Mouse (Mus musculus) forebrain, postnatal 0 days (tissue): ENCODE measurements around the gene Nlk. TPM values are rescaled to one million over a fixed set of nuclear protein-coding genes. Genes with fewer than 3 reads are reported as not detected.

Experiments
- ATAC-seq: fragments of 200-750 bp; cut with Nextera tagmentation; 2 replicates; pipeline ENCODE4 v1.8.0; 2017; ENCODE audit warnings: mild to moderate bottlenecking, moderate library complexity
- DNase-seq: peaks from one replicate; pipeline ENCODE4 v3.0.0-alpha.2; 2015
- H3K27ac ChIP-seq: fragments of 300-500 bp; sonication (generic); 2 replicates; pipeline ENCODE4 v1.5.1; 2014; ENCODE audit warnings: low read depth, mild to moderate bottlenecking, antibody characterized with exemption, low read length, moderate library complexity, mixed read lengths
- H3K27me3 ChIP-seq: fragments of 300-500 bp; sonication (generic); 2 replicates; pipeline ENCODE4 v1.6.1; 2014; ENCODE audit warnings: mild to moderate bottlenecking, low read length, mixed read lengths; ENCODE audit not compliant: insufficient read depth
- H3K36me3 ChIP-seq: fragments of 300-500 bp; sonication (generic); 2 replicates; pipeline ENCODE4 v1.6.1; 2014; ENCODE audit warnings: mild to moderate bottlenecking, moderate library complexity; ENCODE audit not compliant: insufficient read depth
- H3K4me1 ChIP-seq: fragments of 300-500 bp; sonication (generic); 2 replicates; pipeline ENCODE4 v1.6.1; 2014; ENCODE audit warnings: antibody characterized with exemption; ENCODE audit not compliant: insufficient read depth
- H3K4me2 ChIP-seq: fragments of 300-500 bp; sonication (generic); 2 replicates; pipeline ENCODE4 v1.6.1; 2014; ENCODE audit warnings: low read depth, mild to moderate bottlenecking, moderate library complexity
- H3K4me3 ChIP-seq: fragments of 300-500 bp; sonication (generic); 2 replicates; pipeline ENCODE4 v1.5.1; 2014; ENCODE audit warnings: low read depth, low read length, mixed read lengths
- H3K9ac ChIP-seq: fragments of 300-500 bp; sonication (generic); 2 replicates; pipeline ENCODE4 v1.6.1; 2014; ENCODE audit warnings: mild to moderate bottlenecking
- H3K9me3 ChIP-seq: fragments of 300-500 bp; sonication (generic); 2 replicates; pipeline ENCODE4 v1.6.1; 2016; ENCODE audit warnings: low read length
- CTCF ChIP-seq: sonication (generic); IDR thresholded peaks from 2 replicates; pipeline ENCODE4 v1.5.1; 2016; ENCODE audit warnings: antibody characterized with exemption, control low read depth, low read depth
- WGBS: fragments of 180-500 bp; shearing (Covaris S2); extraction: QIAGEN DNeasy Blood & Tissue Kit; methylation state at CpG from one replicate; pipeline ENCODE4 v1.1.7; 2014; 5-methylcytosine and 5-hydroxymethylcytosine counted together
- polyA plus RNA-seq: library from polyadenylated mRNA; unstranded; fragments of >200 nt; fragmentation: Nextera tagmentation; extraction: Ambion mirVana; gene quantifications from 2 replicates; pipeline ENCODE4 v1.2.1, GENCODE M21; 2015
- total RNA-seq: library from RNA; depleted of rRNA; stranded (reverse); fragments of >200 nt; gene quantifications from 2 replicates; pipeline ENCODE4 v1.2.3, GENCODE M21; 2014

Gene Nlk
- total and polyA plus RNA-seq, 2 experiments from 2014 or later, result 27.8 to 43.1 TPM

DNA sequence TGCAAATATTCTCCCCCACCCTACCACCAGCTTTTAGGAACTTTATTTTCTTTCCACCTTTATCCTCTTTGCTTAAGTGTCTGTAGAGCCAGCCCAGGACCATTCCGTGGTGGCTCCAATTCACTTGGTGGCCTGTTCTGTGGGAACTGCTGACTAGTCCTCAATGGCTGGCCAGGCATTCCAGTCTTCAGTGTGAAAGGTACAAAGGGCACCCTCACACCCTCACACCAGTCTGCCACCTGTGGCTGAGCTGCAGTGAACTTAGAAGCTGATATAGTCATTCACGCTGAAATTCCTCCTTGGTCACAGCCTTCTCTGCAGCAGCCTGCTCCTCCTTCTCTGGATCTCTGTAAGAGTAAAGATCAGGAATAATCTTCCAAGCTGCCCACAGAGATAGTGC, 11.5 kb upstream of the Nlk start:
- Histone ChIP-seq H3K9me3 (no peaks in the 10 kb centered on the region), H3K4me3 (no peak overlapping the region), H3K27me3 (no peaks in the 10 kb centered on the region), H3K4me2 (no peak overlapping the region), H3K4me1 (no peaks in the 10 kb centered on the region), H3K27ac (no peak overlapping the region), H3K36me3 (no peaks in the 10 kb centered on the region), H3K9ac (no peak overlapping the region)
- no peak for TF ChIP-seq CTCF
- 89% methylated on average over 2 of the region's 2 CpGs for WGBS
- DNase-seq, result no peak
- ATAC-seq, result no peak

DNA sequence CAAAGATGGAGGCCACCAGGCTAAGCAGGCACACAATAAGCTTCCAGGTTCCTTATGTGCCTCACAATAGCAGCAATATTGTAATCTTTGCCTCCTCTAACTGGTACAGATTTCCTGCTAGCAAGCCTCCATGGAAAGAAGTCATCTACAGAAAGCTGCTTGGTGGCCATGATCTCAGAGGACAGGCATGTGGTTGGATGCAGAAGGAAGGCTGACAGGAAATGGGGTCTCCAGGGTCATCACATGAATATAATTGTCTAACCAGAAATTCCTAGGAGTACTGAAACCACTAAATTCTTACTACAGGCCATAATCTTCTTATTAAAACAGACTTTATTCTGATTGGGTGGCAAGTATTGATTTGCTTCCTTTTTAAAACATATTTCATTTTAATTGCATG, 8.9 kb upstream of the Nlk start:
- Histone ChIP-seq H3K9ac (no peak overlapping the region), H3K27ac (no peak overlapping the region), H3K4me1 (no peaks in the 10 kb centered on the region), H3K4me2 (no peak overlapping the region), H3K9me3 (no peaks in the 10 kb centered on the region), H3K27me3 (no peaks in the 10 kb centered on the region), H3K36me3 (no peaks in the 10 kb centered on the region), H3K4me3 (no peak overlapping the region)
- ATAC-seq (no peak), DNase-seq (no peak)
- TF ChIP-seq CTCF, result no peak

DNA sequence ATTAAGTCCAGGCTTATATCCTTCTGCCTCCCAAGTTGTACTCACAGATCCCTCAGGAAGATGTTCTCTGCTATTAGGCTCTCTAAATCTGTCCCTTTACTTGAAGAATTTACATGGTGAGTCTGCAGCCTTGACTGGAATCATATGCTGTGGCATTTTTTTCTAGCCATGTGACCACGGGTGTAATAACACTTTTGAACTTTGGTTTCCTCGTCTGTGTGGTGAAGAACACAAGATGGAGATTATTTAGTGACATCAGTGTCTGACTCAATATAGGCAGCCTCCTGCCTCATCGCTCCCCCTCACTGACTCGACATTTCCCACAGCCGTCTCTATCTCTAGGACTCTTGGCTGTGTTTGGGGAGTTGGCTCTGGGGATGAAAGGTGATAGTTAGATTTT, 5.9 kb upstream of the Nlk start:
- no peaks in the 10 kb centered on the region for H3K4me1 ChIP-seq
- WGBS, result 82% methylated on average over 5 of the region's 5 CpGs
- H3K4me2 ChIP-seq, result no peak overlapping the region
- ATAC-seq (no peak), DNase-seq (no peak)
- H3K4me3 ChIP-seq, result no peak overlapping the region
- no peak for TF ChIP-seq CTCF
- no peak overlapping the region for H3K9ac ChIP-seq
- no peak overlapping the region for H3K27ac ChIP-seq
- no peaks in the 10 kb centered on the region for H3K27me3 ChIP-seq
- no peaks in the 10 kb centered on the region for H3K9me3 ChIP-seq
- H3K36me3 ChIP-seq, result no peaks in the 10 kb centered on the region

DNA sequence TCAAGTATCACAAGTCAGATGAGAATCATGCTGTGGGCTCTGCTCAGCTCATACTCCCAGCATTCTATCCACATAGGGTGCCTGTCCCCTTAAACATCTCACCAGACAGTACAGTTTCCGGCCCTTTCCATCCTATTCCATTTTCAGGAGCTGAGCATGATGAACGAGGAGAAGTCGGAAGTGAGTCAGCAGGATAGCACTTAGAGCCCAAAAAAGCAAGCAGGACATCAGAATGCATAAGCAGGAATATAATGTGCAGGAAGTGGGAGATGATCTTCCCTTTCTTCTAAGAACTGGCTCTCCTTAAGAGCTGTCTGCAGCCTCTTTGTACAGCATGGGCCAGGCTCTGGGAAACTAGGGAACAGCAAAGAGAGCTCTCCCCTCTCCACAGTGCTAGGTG, 5.1 kb upstream of the Nlk start:
- Histone ChIP-seq H3K27ac (no peak overlapping the region), H3K27me3 (no peaks in the 10 kb centered on the region), H3K4me1 (no peaks in the 10 kb centered on the region), H3K9ac (no peak overlapping the region), H3K36me3 (no peaks in the 10 kb centered on the region), H3K9me3 (no peaks in the 10 kb centered on the region), H3K4me3 (no peak overlapping the region), H3K4me2 (no peak overlapping the region)
- ATAC-seq (no peak), DNase-seq (no peak)
- no peak for TF ChIP-seq CTCF
- WGBS, result 73% methylated on average over 3 of the region's 3 CpGs

DNA sequence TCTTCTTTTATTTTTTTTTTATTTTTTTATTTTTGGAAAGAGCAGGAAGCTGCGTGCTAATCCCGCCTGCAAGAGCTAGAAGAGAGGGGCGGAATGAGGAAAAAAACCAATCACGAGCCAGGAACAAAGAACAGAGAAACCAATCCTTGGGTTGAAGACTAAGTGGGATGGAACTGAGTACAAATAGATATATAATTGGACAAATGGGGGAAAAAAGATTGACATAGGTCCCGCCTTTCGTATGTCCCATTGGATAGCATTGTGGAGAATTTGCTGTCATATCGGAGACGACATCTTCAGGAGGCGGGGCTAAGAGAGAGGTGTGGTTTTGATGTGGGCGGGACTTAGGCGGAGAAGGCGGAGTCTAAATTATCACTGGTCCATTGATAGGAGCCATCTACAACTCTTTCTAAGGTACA, 589 bp upstream of the Nlk start:
- peak; percentile 95 for ATAC-seq
- H3K4me2 ChIP-seq, result 0 out of 2 replicates have a peak overlapping the region, but pooled peaks have one; percentile 1
- DNase-seq, result peak; percentile 95
- no peak for TF ChIP-seq CTCF
- no peaks in the 10 kb centered on the region for H3K27me3 ChIP-seq
- peak overlapping the region; percentile 69 for H3K4me3 ChIP-seq
- H3K9me3 ChIP-seq, result no peaks in the 10 kb centered on the region
- H3K36me3 ChIP-seq, result no peaks in the 10 kb centered on the region
- H3K9ac ChIP-seq, result peak overlapping the region; percentile 76; the same call in 1 of the 2 replicates
- peak overlapping the region; percentile 82 for H3K27ac ChIP-seq
- H3K4me1 ChIP-seq, result peaks cover 22% of the 10 kb centered on the region
- 0% methylated on average over 12 of the region's 12 CpGs for WGBS

DNA sequence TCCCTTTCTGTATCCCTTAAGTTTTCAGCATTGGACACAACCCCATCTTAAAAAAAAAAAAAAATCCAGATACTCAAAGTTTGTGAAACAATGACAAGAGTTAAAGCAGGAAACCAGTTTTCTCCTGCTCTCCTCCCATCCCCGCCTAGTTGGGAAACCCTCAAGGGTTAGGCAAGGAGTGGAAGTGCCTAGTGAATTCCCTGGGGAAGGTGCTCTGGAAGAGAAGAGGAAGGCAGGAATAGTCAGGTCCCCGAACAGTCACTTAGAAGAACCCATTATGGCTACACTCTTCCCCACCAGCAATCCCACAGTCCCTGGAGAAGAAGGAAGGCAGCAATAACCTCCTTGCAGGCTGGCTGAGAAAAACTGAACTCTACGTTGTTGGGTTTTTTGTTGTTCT, 2.9 kb downstream of the Nlk start:
- DNase-seq, result no peak
- peaks cover 22% of the 10 kb centered on the region for H3K4me1 ChIP-seq
- no peaks in the 10 kb centered on the region for H3K36me3 ChIP-seq
- no peak overlapping the region for H3K27ac ChIP-seq
- 61% methylated on average over 3 of the region's 3 CpGs for WGBS
- no peak for ATAC-seq
- TF ChIP-seq CTCF, result no peak
- H3K9me3 ChIP-seq, result no peaks in the 10 kb centered on the region
- no peak overlapping the region for H3K4me3 ChIP-seq
- no peaks in the 10 kb centered on the region for H3K27me3 ChIP-seq
- H3K4me2 ChIP-seq, result peak overlapping the region; percentile 42
- H3K9ac ChIP-seq, result 0 out of 2 replicates have a peak overlapping the region, but pooled peaks have one; percentile 37

DNA sequence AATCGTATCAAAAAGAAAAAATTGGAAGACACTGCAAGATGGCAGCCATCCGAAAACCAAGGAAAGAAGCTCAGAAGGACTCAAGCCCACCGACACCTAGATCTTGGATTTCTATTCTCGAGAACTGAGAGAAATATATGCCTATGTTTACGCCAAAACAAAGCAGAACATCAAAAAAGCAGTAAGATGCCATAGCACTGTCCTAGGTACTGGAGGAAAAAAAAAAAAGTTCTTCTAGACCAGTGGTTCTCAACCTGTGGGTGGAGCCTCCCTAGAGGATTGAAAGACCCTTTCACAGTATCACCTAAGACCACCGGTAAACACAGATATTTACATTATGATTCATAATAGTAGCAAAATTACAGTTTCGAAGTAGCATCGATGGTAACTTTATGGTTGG, 3.9 kb downstream of the Nlk start:
- Histone ChIP-seq H3K9me3 (no peaks in the 10 kb centered on the region), H3K9ac (no peak overlapping the region), H3K27ac (no peak overlapping the region), H3K36me3 (no peaks in the 10 kb centered on the region), H3K4me2 (no peak overlapping the region), H3K4me1 (peaks cover 22% of the 10 kb centered on the region), H3K4me3 (no peak overlapping the region), H3K27me3 (no peaks in the 10 kb centered on the region)
- 91% methylated on average over 8 of the region's 8 CpGs for WGBS
- no peak for TF ChIP-seq CTCF
- DNase-seq (no peak), ATAC-seq (no peak)

DNA sequence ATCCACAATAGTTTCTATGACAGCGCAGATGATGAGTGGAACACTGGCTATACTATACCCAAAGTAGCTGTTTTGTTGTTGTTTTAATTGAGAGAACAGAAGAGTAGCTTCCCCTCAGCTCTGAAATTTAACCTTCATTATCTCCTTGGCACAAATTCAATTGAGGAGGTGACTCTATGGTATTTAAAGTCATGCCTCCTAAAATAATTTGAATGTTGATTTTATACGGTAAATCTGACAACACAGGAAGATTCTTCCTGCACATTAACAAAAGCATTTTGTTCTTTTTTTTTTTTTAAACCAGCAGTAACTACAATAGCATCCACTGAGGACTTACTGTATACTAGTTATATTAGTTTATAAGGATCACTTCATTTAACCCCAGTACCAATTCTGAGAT, 6.0 kb downstream of the Nlk start:
- Histone ChIP-seq H3K4me2 (peak overlapping the region; percentile 3; the same call in 1 of the 2 replicates), H3K27me3 (no peaks in the 10 kb centered on the region), H3K4me3 (no peak overlapping the region), H3K4me1 (peaks cover 22% of the 10 kb centered on the region), H3K27ac (no peak overlapping the region), H3K36me3 (no peaks in the 10 kb centered on the region), H3K9ac (no peak overlapping the region), H3K9me3 (no peaks in the 10 kb centered on the region)
- ATAC-seq, result no peak
- no peak for TF ChIP-seq CTCF
- no peak for DNase-seq
- 48% methylated on average over 2 of the region's 2 CpGs for WGBS
